In genomic region chr5:142982046-142982801, GRCm38 (mm10) we compare ENCODE assay signal across 10 mouse cellular contexts. TPM values are rescaled to one million over a fixed set of nuclear protein-coding genes. Genes with fewer than 3 reads are reported as not detected.
DNase-seq lines count a peak whose midpoint lies in the region; ATAC-seq and TF ChIP-seq lines count a peak whose summit lies in the region.
"Had no signal": no experiment of that assay in that cellular context is flagged by ENCODE, and none has a peak within 500 bp of the region (broad histone marks: within the 10 kb centered on the region; RNA-seq: fewer than 3 reads in every experiment).

No protein-coding gene starts in this region.

- no peaks in the 10 kb centered on the region for H3K27me3 ChIP-seq in hindbrain, embryonic 10.5 days (ENCODE audit: insufficient read depth, poor library complexity, severe bottlenecking)
- no peaks in the 10 kb centered on the region for H3K27me3 ChIP-seq in hindbrain, postnatal 0 days (ENCODE audit: insufficient read depth, low read length)
- H3K27me3 ChIP-seq in heart, embryonic 11.5 days (ENCODE audit: control insufficient read depth, insufficient read depth, low read length) = no peaks in the 10 kb centered on the region
- H3K27me3 ChIP-seq in kidney, embryonic 14.5 days (ENCODE audit: control insufficient read depth, insufficient read depth, low read length) = no peaks in the 10 kb centered on the region
- no peaks in the 10 kb centered on the region for H3K27me3 ChIP-seq in hindbrain, embryonic 11.5 days (ENCODE audit: control insufficient read depth, insufficient read depth, low read length)

- H3K4me2 ChIP-seq in hindbrain, postnatal 0 days (ENCODE audit: low read depth, low read length) = no peak overlapping the region
- no peak overlapping the region for H3K4me2 ChIP-seq in heart, embryonic 11.5 days
- no peak overlapping the region for H3K4me2 ChIP-seq in kidney, embryonic 14.5 days (replicated peaks; ENCODE audit: low read depth, low read length)
- H3K4me2 ChIP-seq in hindbrain, embryonic 11.5 days (replicated peaks; ENCODE audit: low read depth, low read length) = no peak overlapping the region
- H3K4me2 ChIP-seq: midbrain, embryonic 11.5 days had no signal

- WGBS in hindbrain, embryonic 10.5 days = 83% methylated on average over 16 of the region's 16 CpGs
- 80% methylated on average over 16 of the region's 16 CpGs for WGBS in hindbrain, postnatal 0 days
- WGBS in heart, embryonic 11.5 days (ENCODE audit: insufficient replicate concordance) = 50% methylated on average over 16 of the region's 16 CpGs
- 72% methylated on average over 16 of the region's 16 CpGs for WGBS in kidney, embryonic 14.5 days
- WGBS in hindbrain, embryonic 11.5 days = 79% methylated on average over 16 of the region's 16 CpGs

- ATAC-seq in hindbrain, postnatal 0 days = no peak
- 0 out of 2 replicates have a peak, but pooled peaks have one; percentile 39 for ATAC-seq in heart, embryonic 11.5 days (replicated peaks; ENCODE audit: insufficient number of reproducible peaks, low FRiP score, low TSS enrichment)
- 0 out of 2 replicates have a peak, but pooled peaks have one; percentile 37 for ATAC-seq in kidney, embryonic 14.5 days (ENCODE audit: low FRiP score, low TSS enrichment)
- no peak for ATAC-seq in hindbrain, embryonic 11.5 days (ENCODE audit: low FRiP score)

- H3K4me3 ChIP-seq in hindbrain, embryonic 10.5 days = no peak overlapping the region
- no peak overlapping the region for H3K4me3 ChIP-seq in hindbrain, postnatal 0 days (ENCODE audit: low read length)
- no peak overlapping the region for H3K4me3 ChIP-seq in heart, embryonic 11.5 days (ENCODE audit: low read depth, low read length)
- no peak overlapping the region for H3K4me3 ChIP-seq in kidney, embryonic 14.5 days (ENCODE audit: low read length)
- no peak overlapping the region for H3K4me3 ChIP-seq in hindbrain, embryonic 11.5 days (ENCODE audit: low read depth, low read length)

- TF ChIP-seq CTCF in hindbrain, postnatal 0 days (IDR thresholded peaks at IDR 0.05; ENCODE audit: low read depth) = no peak

- H3K9ac ChIP-seq in hindbrain, postnatal 0 days (replicated peaks; ENCODE audit: low read length) = no peak overlapping the region
- no peak overlapping the region for H3K9ac ChIP-seq in heart, embryonic 11.5 days (ENCODE audit: low read depth, low read length)
- H3K9ac ChIP-seq in kidney, embryonic 14.5 days (ENCODE audit: low read depth, low read length) = no peak overlapping the region
- no peak overlapping the region for H3K9ac ChIP-seq in hindbrain, embryonic 11.5 days (ENCODE audit: low read depth, low read length)

- H3K4me1 ChIP-seq in hindbrain, embryonic 10.5 days (replicated peaks) = peaks cover 10% of the 10 kb centered on the region; the same call in 1 of the 2 replicates
- H3K4me1 ChIP-seq in hindbrain, postnatal 0 days (ENCODE audit: insufficient read depth, low read length) = no peaks in the 10 kb centered on the region
- H3K4me1 ChIP-seq in heart, embryonic 11.5 days (ENCODE audit: control insufficient read depth, insufficient read depth, low read length) = no peaks in the 10 kb centered on the region
- no peaks in the 10 kb centered on the region for H3K4me1 ChIP-seq in kidney, embryonic 14.5 days (ENCODE audit: control insufficient read depth, insufficient read depth, low read length)
- H3K4me1 ChIP-seq in hindbrain, embryonic 11.5 days (replicated peaks; ENCODE audit: control insufficient read depth, insufficient read depth, low read length) = no peaks in the 10 kb centered on the region

- H3K9me3 ChIP-seq in hindbrain, embryonic 10.5 days = peaks cover under 1% of the 10 kb centered on the region; the same call in 1 of the 2 replicates
- no peaks in the 10 kb centered on the region for H3K9me3 ChIP-seq in hindbrain, postnatal 0 days (ENCODE audit: low read length)
- no peaks in the 10 kb centered on the region for H3K9me3 ChIP-seq in heart, embryonic 11.5 days (replicated peaks; ENCODE audit: control insufficient read depth, low read length)
- H3K9me3 ChIP-seq in kidney, embryonic 14.5 days (ENCODE audit: control insufficient read depth, low read length) = no peaks in the 10 kb centered on the region
- no peaks in the 10 kb centered on the region for H3K9me3 ChIP-seq in hindbrain, embryonic 11.5 days (ENCODE audit: control insufficient read depth, low read length)

- DNase-seq in hindbrain, embryonic 10.5 days (ENCODE audit: low spot score) = no peak
- DNase-seq in hindbrain, postnatal 0 days (ENCODE audit: low spot score) = no peak
- DNase-seq in lung, postnatal 14 days = peak; percentile 50
- no peak for DNase-seq in spleen, adult 18-20 months
- DNase-seq in thymus, postnatal 36 days = no peak
- DNase-seq in hindbrain, embryonic 11.5 days (ENCODE audit: low spot score) = no peak
- DNase-seq: layer of hippocampus, postnatal 36 days had no signal

- H3K27ac ChIP-seq in hindbrain, embryonic 10.5 days = 0 out of 2 replicates have a peak overlapping the region, but pooled peaks have one; percentile 40
- H3K27ac ChIP-seq in hindbrain, postnatal 0 days = no peak overlapping the region
- peak overlapping the region; percentile 66 for H3K27ac ChIP-seq in heart, embryonic 11.5 days (ENCODE audit: low read depth, low read length)
- no peak overlapping the region for H3K27ac ChIP-seq in kidney, embryonic 14.5 days (ENCODE audit: low read depth, low read length)
- H3K27ac ChIP-seq in hindbrain, embryonic 11.5 days (ENCODE audit: low read depth, low read length) = no peak overlapping the region

- no peaks in the 10 kb centered on the region for H3K36me3 ChIP-seq in hindbrain, embryonic 10.5 days
- H3K36me3 ChIP-seq in hindbrain, postnatal 0 days (ENCODE audit: insufficient read depth, low read length) = no peaks in the 10 kb centered on the region
- no peaks in the 10 kb centered on the region for H3K36me3 ChIP-seq in heart, embryonic 11.5 days (ENCODE audit: control insufficient read depth, insufficient read depth, low read length)
- no peaks in the 10 kb centered on the region for H3K36me3 ChIP-seq in kidney, embryonic 14.5 days (ENCODE audit: control insufficient read depth, insufficient read depth, low read length)
- H3K36me3 ChIP-seq in hindbrain, embryonic 11.5 days (ENCODE audit: control insufficient read depth, insufficient read depth, low read length) = no peaks in the 10 kb centered on the region

RNA-seq across cellular contexts. Expression of gene Fscn1, which starts 22.1 kb away (rescaled TPM):
- polyA plus RNA-seq in hindbrain, embryonic 10.5 days (2016; fragmentation: Nextera tagmentation; extraction: Ambion mirVana) = 757 and 846 TPM in 2 replicates
- 613 and 715 TPM in 2 replicates for total RNA-seq in hindbrain, postnatal 0 days (2014; rRNA removed)
- polyA plus RNA-seq in hindbrain, postnatal 0 days (2015; fragmentation: Nextera tagmentation; extraction: Ambion mirVana) = 412 and 457 TPM in 2 replicates
- polyA plus RNA-seq in heart, embryonic 11.5 days (2014; fragmentation: Nextera tagmentation; extraction: Ambion mirVana) = 180 and 186 TPM in 2 replicates
- polyA plus RNA-seq in kidney, embryonic 14.5 days (2014; fragmentation: Nextera tagmentation; extraction: Ambion mirVana) = 312 and 390 TPM in 2 replicates
- 570 and 615 TPM in 2 replicates for polyA plus RNA-seq in hindbrain, embryonic 11.5 days (2014; fragmentation: Nextera tagmentation; extraction: Ambion mirVana)

Comparison
In these comparisons a context has a peak if more than half of its experiments do, and no peak if none do; other contexts are left out.
1. H3K27ac ChIP-seq: peak in hindbrain, embryonic 10.5 days (single experiment) and heart, embryonic 11.5 days (single experiment); none in hindbrain, postnatal 0 days (single experiment), kidney, embryonic 14.5 days (single experiment) and hindbrain, embryonic 11.5 days (single experiment).
2. ATAC-seq: peak in heart, embryonic 11.5 days (single experiment) and kidney, embryonic 14.5 days (single experiment); none in hindbrain, postnatal 0 days (single experiment) and hindbrain, embryonic 11.5 days (single experiment).